Mouse (Mus musculus) heart, postnatal 0 days (tissue): ENCODE data around the gene Gm49366.
A peak's percentile ranks its signal among the peaks of the same experiment; 100 is the strongest.
"Not testable (repeated sequence)": the region's sequence is repeated elsewhere in the genome, so short reads cannot be mapped to it uniquely, and the experiment has no call there.

ENCODE experiments used
- CTCF ChIP-seq: IDR thresholded peaks from 2 replicates; pipeline ENCODE4 v1.5.1; 2016; ENCODE audit warnings: antibody characterized with exemption, control low read depth, low read depth
- EP300 ChIP-seq: IDR thresholded peaks from 2 replicates; pipeline ENCODE4 v1.6.1; 2016; ENCODE audit warnings: antibody characterized with exemption, low read depth

- not testable (repeated sequence) for TF ChIP-seq CTCF
- TF ChIP-seq EP300: peak; percentile 77; the same call in 1 of the 2 replicates
These were observed 18.2 kb upstream of the Gm49366 start for GRCm38 (mm10) chr12:84020528-84020927.
